Comparison of ENCODE assay signal across 24 mouse cellular contexts in the genomic region with DNA sequence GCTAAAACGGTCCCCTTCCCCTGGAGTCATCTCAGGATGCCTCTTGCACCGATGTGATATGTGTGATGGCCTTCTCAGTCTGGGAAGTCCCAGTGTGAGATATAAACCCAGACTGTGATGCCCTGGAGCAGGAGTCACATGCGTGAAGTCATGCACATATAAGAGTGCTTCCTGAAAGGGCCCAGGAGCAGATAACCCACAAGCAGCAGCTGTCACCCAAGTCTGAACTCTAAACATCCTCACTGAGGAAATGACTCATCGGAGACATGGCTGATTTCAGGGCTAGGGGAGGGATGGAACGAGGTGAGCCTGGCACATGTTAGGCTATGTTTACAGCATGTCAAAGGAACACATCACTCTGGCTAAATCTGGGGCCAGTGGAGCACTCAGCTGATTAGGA. TPM values are rescaled to one million over a fixed set of nuclear protein-coding genes. Genes with fewer than 3 reads are reported as not detected.
DNase-seq lines count a peak whose midpoint lies in the region; ATAC-seq and TF ChIP-seq lines count a peak whose summit lies in the region.
"Had no signal": no experiment of that assay in that cellular context is flagged by ENCODE, and none has a peak within 500 bp of the region (broad histone marks: within the 10 kb centered on the region; RNA-seq: fewer than 3 reads in every experiment).

No protein-coding gene starts in this region.

- peaks cover 17% of the 10 kb centered on the region for H3K4me1 ChIP-seq in heart, embryonic 13.5 days
- peaks cover 10 to 24% of the 10 kb centered on the region in 2 experiments for H3K4me1 ChIP-seq in MEL (ENCODE audit: control insufficient read depth in 1 of 2, insufficient read depth in 2 of 2, low read length in 2 of 2)
- peaks cover 19% of the 10 kb centered on the region for H3K4me1 ChIP-seq in liver, embryonic 13.5 days (replicated peaks)

- no peaks in the 10 kb centered on the region for H3K9me3 ChIP-seq in heart, embryonic 13.5 days
- H3K9me3 ChIP-seq in MEL (replicated peaks; ENCODE audit: insufficient read depth, low read length): no peaks in the 10 kb centered on the region
- 0 out of 2 replicates have a peak, but pooled peaks cover 4% of the 10 kb centered on the region for H3K9me3 ChIP-seq in liver, embryonic 13.5 days (replicated peaks)
- H3K9me3 ChIP-seq: embryonic facial prominence, embryonic 10.5 days; forebrain, embryonic 13.5 days; hindbrain, embryonic 12.5 days had no signal

- TF ChIP-seq POLR2A in MEL (IDR thresholded peaks at IDR 0.05; ENCODE audit: control insufficient read depth in 1 of 2, insufficient read depth in 1 of 2, low read depth in 1 of 2, low read length in 2 of 2, poor library complexity in 1 of 2): no peak

- no peaks in the 10 kb centered on the region for H3K79me2 ChIP-seq in MEL (ENCODE audit: control insufficient read depth, insufficient read depth, low read length, poor library complexity)

- 13% methylated on average over 5 of the region's 5 CpGs for WGBS in heart, embryonic 13.5 days
- WGBS in liver, embryonic 13.5 days (ENCODE audit: insufficient replicate concordance): 22% methylated on average over 5 of the region's 5 CpGs

- no peaks in the 10 kb centered on the region for H3K36me3 ChIP-seq in heart, embryonic 13.5 days
- H3K36me3 ChIP-seq in MEL (ENCODE audit: control insufficient read depth in 1 of 2, insufficient read depth in 2 of 2, low read length in 2 of 2): peaks cover 0 to 19% of the 10 kb centered on the region in 2 experiments; a peak in 2 of 4 replicates
- no peaks in the 10 kb centered on the region for H3K36me3 ChIP-seq in liver, embryonic 13.5 days
- H3K36me3 ChIP-seq: embryonic facial prominence, embryonic 10.5 days; hindbrain, embryonic 12.5 days had no signal

- no peaks in the 10 kb centered on the region for H3K27me3 ChIP-seq in heart, embryonic 13.5 days (replicated peaks)
- H3K27me3 ChIP-seq in MEL (ENCODE audit: control insufficient read depth in 1 of 2, insufficient read depth in 2 of 2, low read length in 2 of 2): no peaks in the 10 kb centered on the region
- H3K27me3 ChIP-seq in liver, embryonic 13.5 days: 0 out of 2 replicates have a peak, but pooled peaks cover 3% of the 10 kb centered on the region
- H3K27me3 ChIP-seq: forebrain, embryonic 13.5 days; hindbrain, embryonic 12.5 days; megakaryocyte, embryonic 14.5 days had no signal

- intact Hi-C loops in gastrocnemius, adult 2 months (cut with DNase I): no loop called here

- peak; percentile 46; the same call in 1 of the 2 replicates for ATAC-seq in heart, embryonic 13.5 days (ENCODE audit: extremely low read depth, insufficient number of reproducible peaks, low FRiP score, low TSS enrichment)
- peak; percentile 64 for ATAC-seq in liver, embryonic 13.5 days (ENCODE audit: low read depth)
- ATAC-seq: forebrain, embryonic 13.5 days; inflammation-experienced regulatory T-cells, adult 6 months; midbrain, embryonic 16.5 days had no signal

- peak overlapping the region; percentile 36; the same call in 1 of the 2 replicates for H3K27ac ChIP-seq in heart, embryonic 13.5 days (replicated peaks)
- peak overlapping the region; percentile 76 for H3K27ac ChIP-seq in MEL (ENCODE audit: control insufficient read depth, low read depth, low read length)
- H3K27ac ChIP-seq in liver, embryonic 13.5 days: no peak overlapping the region
- no peak overlapping the region for H3K27ac ChIP-seq in gastrocnemius, adult 2 months
- H3K27ac ChIP-seq: embryonic facial prominence, embryonic 10.5 days; forebrain, embryonic 13.5 days; hindbrain, embryonic 12.5 days had no signal

- DNase-seq in heart, adult 9 months (ENCODE audit: low spot score in 2 of 2): no peak
- DNase-seq in 3T3-L1 (ENCODE audit: low read depth, low spot score) (peak; percentile 74), MEL (ENCODE audit: low read depth, low spot score) (peak; percentile 87)
- DNase-seq in liver, embryonic 13.5 days: no peak
- no peak for DNase-seq in frontal cortex, postnatal 36 days (ENCODE audit: low spot score in 2 of 2)
- DNase-seq in gastrocnemius, adult 2 months: no peak
- no peak for DNase-seq in lung, postnatal 4 days
- DNase-seq: adrenal gland, adult 2 months; cerebellum, adult 11-12 months; cerebellum, postnatal 25 days; kidney, adult 9 months; kidney, postnatal 36 days; layer of hippocampus, adult 9-11 months; lung, postnatal 10 days; right cerebral cortex, postnatal 4 days; thymus, postnatal 14 days had no signal

- no peak overlapping the region for H3K4me2 ChIP-seq in heart, embryonic 13.5 days
- H3K4me2 ChIP-seq in liver, embryonic 13.5 days: no peak overlapping the region
- H3K4me2 ChIP-seq: forebrain, embryonic 13.5 days; hindbrain, embryonic 12.5 days had no signal

- no peak overlapping the region for H3K4me3 ChIP-seq in heart, embryonic 13.5 days
- H3K4me3 ChIP-seq in MEL (ENCODE audit: control insufficient read depth in 1 of 2, insufficient read depth in 1 of 2, low read depth in 2 of 2, low read length in 2 of 2): no peak overlapping the region
- no peak overlapping the region for H3K4me3 ChIP-seq in liver, embryonic 13.5 days (replicated peaks)
- H3K4me3 ChIP-seq in gastrocnemius, adult 2 months: no peak overlapping the region
- H3K4me3 ChIP-seq: embryonic facial prominence, embryonic 10.5 days; forebrain, embryonic 13.5 days; hindbrain, embryonic 12.5 days; megakaryocyte, embryonic 14.5 days had no signal

- TF ChIP-seq RAD21 in MEL (IDR thresholded peaks at IDR 0.05; ENCODE audit: low read depth, low read length): no peak

- no peak overlapping the region for H3K9ac ChIP-seq in heart, embryonic 13.5 days
- H3K9ac ChIP-seq in MEL (ENCODE audit: control insufficient read depth, low read depth, low read length, poor library complexity, severe bottlenecking): peak overlapping the region; percentile 20; the same call in 1 of the 2 replicates
- no peak overlapping the region for H3K9ac ChIP-seq in liver, embryonic 13.5 days
- H3K9ac ChIP-seq: forebrain, embryonic 13.5 days; hindbrain, embryonic 12.5 days had no signal

- peak; percentile 70 to 79 for TF ChIP-seq EP300 in MEL (IDR thresholded peaks at IDR 0.05; ENCODE audit: low read depth in 1 of 2, low read length in 2 of 2)

- TF ChIP-seq CTCF in MEL (IDR thresholded peaks at IDR 0.05 in 2 of 3, conservative IDR thresholded peaks at IDR 0.05 in 1 of 3; ENCODE audit: control insufficient read depth in 1 of 3, insufficient read depth in 1 of 3, low read depth in 2 of 3, low read length in 3 of 3, poor library complexity in 1 of 3, severe bottlenecking in 1 of 3): no peak
- no peak for TF ChIP-seq CTCF in gastrocnemius, adult 2 months (IDR thresholded peaks at IDR 0.05)

TF ChIP-seq in MEL, 35 proteins besides CTCF, POLR2A, EP300 and RAD21:
- TF ChIP-seq RCOR1 (IDR thresholded peaks at IDR 0.05; ENCODE audit: low read depth, low read length) (peak; percentile 57; the same call in 1 of the 2 replicates), HCFC1 (IDR thresholded peaks at IDR 0.05; ENCODE audit: low read depth, low read length) (peak; percentile 54; the same call in 1 of the 2 replicates), TAL1 (IDR thresholded peaks at IDR 0.05; ENCODE audit: low read length) (peak; percentile 67), MAFK (IDR thresholded peaks at IDR 0.05; ENCODE audit: borderline replicate concordance, low read depth, low read length) (no peak), USF1 (IDR thresholded peaks at IDR 0.05; ENCODE audit: low read depth, low read length) (0 out of 2 replicates have a peak, but pooled peaks have one; percentile 28), MXI1 (IDR thresholded peaks at IDR 0.05; ENCODE audit: low read depth, low read length) (peak; percentile 91), NRF1 (IDR thresholded peaks at IDR 0.05; ENCODE audit: insufficient read depth, low read depth, low read length, poor library complexity, severe bottlenecking) (no peak), ZC3H11A (IDR thresholded peaks at IDR 0.05; ENCODE audit: low read depth, low read length) (no peak), GATA1 (IDR thresholded peaks at IDR 0.05; ENCODE audit: low read depth, low read length) (peak; percentile 67), CHD1 (IDR thresholded peaks at IDR 0.05; ENCODE audit: low read depth, low read length) (no peak), ELF1 (IDR thresholded peaks at IDR 0.05; ENCODE audit: low read depth, low read length) (peak; percentile 49; the same call in 1 of the 2 replicates), ETS1 (IDR thresholded peaks at IDR 0.05; ENCODE audit: low read depth, low read length) (peak; percentile 99), KAT2A (conservative IDR thresholded peaks at IDR 0.05; ENCODE audit: low read depth, low read length) (no peak), MEF2A (IDR thresholded peaks at IDR 0.05; ENCODE audit: extremely low read depth, insufficient replicate concordance, low read depth, low read length, poor library complexity, severe bottlenecking) (no peak), MAZ (IDR thresholded peaks at IDR 0.05; ENCODE audit: low read depth, low read length) (no peak), TCF12 (IDR thresholded peaks at IDR 0.05; ENCODE audit: low read depth, low read length) (peak; percentile 34; the same call in 1 of the 2 replicates), MAX (IDR thresholded peaks at IDR 0.05; ENCODE audit: low read length) (peak; percentile 82; the same call in 1 of the 2 replicates), SIN3A (IDR thresholded peaks at IDR 0.05; ENCODE audit: low read length) (peak; percentile 87), POLR2AphosphoS5 (IDR thresholded peaks at IDR 0.05; ENCODE audit: borderline replicate concordance, low read depth, low read length) (no peak), BHLHE40 (IDR thresholded peaks at IDR 0.05; ENCODE audit: borderline replicate concordance, low read depth, low read length) (peak; percentile 86), MYC (IDR thresholded peaks at IDR 0.05; ENCODE audit: low read depth, low read length) (peak; percentile 95), GABPA (IDR thresholded peaks at IDR 0.05; ENCODE audit: low read depth, low read length) (no peak), JUND (IDR thresholded peaks at IDR 0.05; ENCODE audit: low read depth, low read length) (peak; percentile 89)

RNA-seq across cellular contexts. Expression of gene Mc3r, which starts 27.9 kb away (rescaled TPM):
- not detected in 2 replicates for polyA plus RNA-seq in heart, embryonic 13.5 days (2015; fragmentation: Nextera tagmentation; extraction: Ambion mirVana)
- 0.04 TPM in 1 of 2 replicates, not detected in the other for total RNA-seq in MEL (2012; rRNA removed)
- not detected for polyA plus RNA-seq in MEL (2012; ENCODE audit: insufficient read depth in 1 of 2, insufficient read length in 2 of 2, low read depth in 1 of 2, low replicate concordance in 2 of 2, missing spikeins in 1 of 2)
- 0.05 TPM in 1 of 2 replicates, not detected in the other for polyA plus RNA-seq in liver, embryonic 13.5 days (2015; fragmentation: Nextera tagmentation; extraction: Ambion mirVana)
- not detected for total RNA-seq in gastrocnemius, adult 2 months (2021)
- total RNA-seq: adrenal gland, adult 2 months; gastrocnemius, postnatal 4 days had no signal
- polyA plus RNA-seq: embryonic facial prominence, embryonic 10.5 days; hindbrain, embryonic 12.5 days; inflammation-experienced regulatory T-cells, adult 6 months had no signal

Comparison
In these comparisons a context has a peak if more than half of its experiments do, and no peak if none do; other contexts are left out.
1. H3K27ac ChIP-seq: peak in heart, embryonic 13.5 days (single experiment) and MEL (single experiment); none in liver, embryonic 13.5 days (single experiment) and gastrocnemius, adult 2 months (single experiment).
2. DNase-seq: peak in 3T3-L1 (single experiment) and MEL (single experiment); none in heart, adult 9 months (0 of 2), liver, embryonic 13.5 days (single experiment), frontal cortex, postnatal 36 days (0 of 2), gastrocnemius, adult 2 months (single experiment) and lung, postnatal 4 days (0 of 2).